Mouse (Mus musculus): ENCODE data around the gene Epb41.

The Epb41 gene

GRCm38 (mm10) chr4:132074933-132075769 lies at the start of gene Epb41:
Epb41 (minus strand) TSS chr4:132075321.
- DNase-seq (ENCODE audit: low read depth) = no peak

GRCm38 (mm10) chr4:132123166-132123565 lies 48.0 kb upstream of the Epb41 start:
- no peak for DNase-seq (ENCODE audit: low read depth)

GRCm38 (mm10) chr4:132121674-132122073 lies 46.6 kb upstream of the Epb41 start:
- DNase-seq (ENCODE audit: low read depth) = no peak

- DNase-seq (ENCODE audit: low read depth) = no peak
Measured at GRCm38 (mm10) chr4:132119566-132119965, 44.4 kb upstream of the Epb41 start.

GRCm38 (mm10) chr4:132116315-132116714 lies 41.2 kb upstream of the Epb41 start:
- DNase-seq (ENCODE audit: low read depth) = peak; percentile 9

- no peak for DNase-seq (ENCODE audit: low read depth)
Measured at GRCm38 (mm10) chr4:132113411-132114095, 38.4 kb upstream of the Epb41 start.

- DNase-seq (ENCODE audit: low read depth) = no peak
Measured at GRCm38 (mm10) chr4:132111227-132111626, 36.1 kb upstream of the Epb41 start.

- DNase-seq (ENCODE audit: low read depth) = no peak
Measured at GRCm38 (mm10) chr4:132108221-132108620, 33.1 kb upstream of the Epb41 start.

- peak; percentile 28 for DNase-seq (ENCODE audit: low read depth)
Measured at GRCm38 (mm10) chr4:132101152-132101551, 26.0 kb upstream of the Epb41 start.

GRCm38 (mm10) chr4:132099548-132099947 lies 24.4 kb upstream of the Epb41 start:
- DNase-seq (ENCODE audit: low read depth) = no peak

- DNase-seq (ENCODE audit: low read depth) = no peak
Measured at GRCm38 (mm10) chr4:132095043-132095442, 19.9 kb upstream of the Epb41 start.

GRCm38 (mm10) chr4:132093928-132094327 lies 18.8 kb upstream of the Epb41 start:
- no peak for DNase-seq (ENCODE audit: low read depth)

GRCm38 (mm10) chr4:132093136-132093535 lies 18.0 kb upstream of the Epb41 start:
- no peak for DNase-seq (ENCODE audit: low read depth)

GRCm38 (mm10) chr4:132088921-132089320 lies 13.8 kb upstream of the Epb41 start:
- DNase-seq (ENCODE audit: low read depth) = peak; percentile 81

- no peak for DNase-seq (ENCODE audit: low read depth)
Measured at GRCm38 (mm10) chr4:132085114-132085513, 10.0 kb upstream of the Epb41 start.

- DNase-seq (ENCODE audit: low read depth) = no peak
Measured at GRCm38 (mm10) chr4:132080492-132080983, 5.4 kb upstream of the Epb41 start.

- peak; percentile 78 for DNase-seq (ENCODE audit: low read depth)
Measured at GRCm38 (mm10) chr4:132079555-132080275, 4.6 kb upstream of the Epb41 start.

GRCm38 (mm10) chr4:132078296-132078714 lies 3.2 kb upstream of the Epb41 start:
- DNase-seq (ENCODE audit: low read depth) = no peak

GRCm38 (mm10) chr4:132077445-132077844 lies 2.3 kb upstream of the Epb41 start:
- no peak for DNase-seq (ENCODE audit: low read depth)

GRCm38 (mm10) chr4:132076480-132077405 lies 1.6 kb upstream of the Epb41 start:
- peak; percentile 69 for DNase-seq (ENCODE audit: low read depth)

- no peak for DNase-seq (ENCODE audit: low read depth)
Measured at GRCm38 (mm10) chr4:132075796-132076195, 675 bp upstream of the Epb41 start.
